Mouse (Mus musculus): ENCODE measurements around the gene Klrb1b. TPM values are rescaled to one million over a fixed set of nuclear protein-coding genes. Genes with fewer than 3 reads are reported as not detected.

Klrb1b gene
- total RNA-seq, 2 experiments from 2014 or later, result 1.4 TPM; not detected in 1

GRCm38 (mm10) chr6:128763736-128764523 lies 62.2 kb downstream of the Klrb1b start:
- peak; percentile 64 for ATAC-seq (replicated peaks; ENCODE audit: poor library complexity)

Other genes starting within 250 kb of the Klrb1b start
- gene A2ml1, start 244.7 kb downstream of the Klrb1b start, total RNA-seq (2015), result not detected in 2 replicates
- gene A2ml1, start 244.7 kb downstream of the Klrb1b start, total RNA-seq (2017), result not detected in 2 replicates
- gene Klrb1a, start 202.8 kb downstream of the Klrb1b start, total RNA-seq (2015), result 0.74 TPM in 1 of 2 replicates, not detected in the other
- gene Klrb1a, start 202.8 kb downstream of the Klrb1b start, total RNA-seq (2017), result not detected in 2 replicates
- not detected in 2 replicates for gene Clec2h, start 163.9 kb downstream of the Klrb1b start, total RNA-seq (2015)
- gene Clec2h, start 163.9 kb downstream of the Klrb1b start, total RNA-seq (2017), result not detected in 2 replicates
- not detected in 2 replicates for gene Klrb1, start 103.3 kb downstream of the Klrb1b start, total RNA-seq (2015)
- not detected in 2 replicates for gene Klrb1, start 103.3 kb downstream of the Klrb1b start, total RNA-seq (2017)
- gene Klrb1c, start 37.1 kb downstream of the Klrb1b start, total RNA-seq (2015), result 0.07 and 0.96 TPM in 2 replicates
- gene Klrb1c, start 37.1 kb downstream of the Klrb1b start, total RNA-seq (2017), result 0.37 and 0.51 TPM in 2 replicates
- gene Gm44511, start within 50 bp of the Klrb1b start, total RNA-seq (2015), result not detected in 2 replicates
- gene Gm44511, start within 50 bp of the Klrb1b start, total RNA-seq (2017), result not detected in 2 replicates
- gene Clec2i, start 61.3 kb upstream of the Klrb1b start, total RNA-seq (2015), result 3.1 and 6.7 TPM in 2 replicates
- gene Clec2i, start 61.3 kb upstream of the Klrb1b start, total RNA-seq (2017), result 4.8 and 9.2 TPM in 2 replicates
- 237 and 280 TPM in 2 replicates for gene BC035044, start 64.8 kb upstream of the Klrb1b start, total RNA-seq (2015)
- 243 and 287 TPM in 2 replicates for gene BC035044, start 64.8 kb upstream of the Klrb1b start, total RNA-seq (2017)
- gene Clec2g, start 108.0 kb upstream of the Klrb1b start, total RNA-seq (2015), result not detected in 2 replicates
- not detected in 2 replicates for gene Clec2g, start 108.0 kb upstream of the Klrb1b start, total RNA-seq (2017)
- gene Klrb1f, start 219.6 kb upstream of the Klrb1b start, total RNA-seq (2015), result 32.0 and 35.4 TPM in 2 replicates
- 16.3 and 23.6 TPM in 2 replicates for gene Klrb1f, start 219.6 kb upstream of the Klrb1b start, total RNA-seq (2017)

All from megakaryocyte progenitor cell, adult 5-6 weeks (primary cell).